Mouse (Mus musculus) brain, embryonic 18.5 days (tissue): ENCODE results near the gene Trim14.

Experiments used
- DNase-seq: peaks from one replicate; pipeline ENCODE4 v3.0.0-alpha.2; 2012; ENCODE audit warnings: low read depth, low spot score

Trim14 gene

GRCm38 (mm10) chr4:46562841-46563240, 26.9 kb upstream of the Trim14 start:
- no peak for DNase-seq

- no peak for DNase-seq
These were observed 26.1 kb upstream of the Trim14 start for GRCm38 (mm10) chr4:46562037-46562436.

GRCm38 (mm10) chr4:46560069-46560705, 24.2 kb upstream of the Trim14 start:
- DNase-seq = no peak

GRCm38 (mm10) chr4:46558672-46559667, 23.0 kb upstream of the Trim14 start:
- no peak for DNase-seq

- no peak for DNase-seq
These were observed 21.0 kb upstream of the Trim14 start for GRCm38 (mm10) chr4:46556933-46557332.

- no peak for DNase-seq
These were observed 19.8 kb upstream of the Trim14 start for GRCm38 (mm10) chr4:46555762-46556161.

- DNase-seq = no peak
These were observed 18.5 kb upstream of the Trim14 start for GRCm38 (mm10) chr4:46554295-46555069.

GRCm38 (mm10) chr4:46553864-46554263, 17.9 kb upstream of the Trim14 start:
- no peak for DNase-seq

- DNase-seq = no peak
These were observed 14.5 kb upstream of the Trim14 start for GRCm38 (mm10) chr4:46550406-46550805.

GRCm38 (mm10) chr4:46549979-46550378, 14.0 kb upstream of the Trim14 start:
- no peak for DNase-seq

- DNase-seq = no peak
These were observed 10.8 kb upstream of the Trim14 start for GRCm38 (mm10) chr4:46546709-46547108.

GRCm38 (mm10) chr4:46545498-46545897, 9.6 kb upstream of the Trim14 start:
- DNase-seq = no peak

GRCm38 (mm10) chr4:46544313-46544712, 8.4 kb upstream of the Trim14 start:
- no peak for DNase-seq

- no peak for DNase-seq
These were observed 7.6 kb upstream of the Trim14 start for GRCm38 (mm10) chr4:46543366-46544050.

GRCm38 (mm10) chr4:46541707-46542106, 5.8 kb upstream of the Trim14 start:
- DNase-seq = no peak

- no peak for DNase-seq
These were observed 3.2 kb upstream of the Trim14 start for GRCm38 (mm10) chr4:46539167-46539566.

GRCm38 (mm10) chr4:46535094-46535830, 679 bp downstream of the Trim14 start:
- no peak for DNase-seq

- no peak for DNase-seq
These were observed 1.8 kb downstream of the Trim14 start for GRCm38 (mm10) chr4:46533934-46534720.

GRCm38 (mm10) chr4:46532926-46533325, 3.0 kb downstream of the Trim14 start:
- DNase-seq = no peak

GRCm38 (mm10) chr4:46532511-46532910, 3.4 kb downstream of the Trim14 start:
- no peak for DNase-seq
